Mouse (Mus musculus): ENCODE data around the gene Ntm.

Gene Ntm

GRCm38 (mm10) chr9:29296752-29297151 is 666.2 kb downstream of the Ntm start:
- DNase-seq = no peak

- DNase-seq = no peak
Observed at GRCm38 (mm10) chr9:29288003-29288704, 674.8 kb downstream of the Ntm start.

- DNase-seq = no peak
Observed at GRCm38 (mm10) chr9:29285144-29285543, 677.8 kb downstream of the Ntm start.

- no peak for DNase-seq
Observed at GRCm38 (mm10) chr9:29272861-29273260, 690.1 kb downstream of the Ntm start.

- no peak for DNase-seq
Observed at GRCm38 (mm10) chr9:29269988-29270387, 693.0 kb downstream of the Ntm start.

GRCm38 (mm10) chr9:29269277-29269646 is 693.7 kb downstream of the Ntm start:
- DNase-seq = no peak

- no peak for DNase-seq
Observed at GRCm38 (mm10) chr9:29268583-29269276, 694.2 kb downstream of the Ntm start.

GRCm38 (mm10) chr9:29267663-29268062 is 695.3 kb downstream of the Ntm start:
- no peak for DNase-seq

GRCm38 (mm10) chr9:29265177-29265576 is 697.8 kb downstream of the Ntm start:
- DNase-seq = no peak

GRCm38 (mm10) chr9:29262836-29263235 is 700.1 kb downstream of the Ntm start:
- no peak for DNase-seq

- no peak for DNase-seq
Observed at GRCm38 (mm10) chr9:29252866-29253265, 710.1 kb downstream of the Ntm start.

GRCm38 (mm10) chr9:29250813-29251212 is 712.1 kb downstream of the Ntm start:
- no peak for DNase-seq

GRCm38 (mm10) chr9:29247812-29248211 is 715.1 kb downstream of the Ntm start:
- DNase-seq = no peak

GRCm38 (mm10) chr9:29244006-29244405 is 718.9 kb downstream of the Ntm start:
- DNase-seq = no peak

- DNase-seq = no peak
Observed at GRCm38 (mm10) chr9:29242497-29243422, 720.2 kb downstream of the Ntm start.

GRCm38 (mm10) chr9:29240797-29241196 is 722.1 kb downstream of the Ntm start:
- no peak for DNase-seq

GRCm38 (mm10) chr9:29238973-29239372 is 724.0 kb downstream of the Ntm start:
- no peak for DNase-seq

- no peak for DNase-seq
Observed at GRCm38 (mm10) chr9:29236752-29237151, 726.2 kb downstream of the Ntm start.

- no peak for DNase-seq
Observed at GRCm38 (mm10) chr9:29227747-29228146, 735.2 kb downstream of the Ntm start.

- DNase-seq = no peak
Observed at GRCm38 (mm10) chr9:29222915-29223545, 739.9 kb downstream of the Ntm start.

- DNase-seq = no peak
Observed at GRCm38 (mm10) chr9:29220941-29221615, 741.9 kb downstream of the Ntm start.

- peak in 1 of 2 experiments; percentile 11 for DNase-seq
Observed at GRCm38 (mm10) chr9:29220493-29220892, 742.4 kb downstream of the Ntm start.
